Mouse (Mus musculus): ENCODE measurements around the gene Tada3. TPM values are rescaled to one million over a fixed set of nuclear protein-coding genes. Genes with fewer than 3 reads are reported as not detected.

The Tada3 gene
- polyA plus RNA-seq (2014; fragmentation: Nextera tagmentation; extraction: Ambion mirVana), result 68.2 and 83.2 TPM in 2 replicates

GRCm38 (mm10) chr6:113377496-113378385 is at the start of gene Tada3, which contains the start of gene Arpc4:
Gene Tada3, minus strand, starts transcription at chr6:113377883.
Gene Arpc4, plus strand, starts transcription at chr6:113378115.
- Histone ChIP-seq H3K9ac (ENCODE audit: low read length) (peak within 1 kb of the TSS; percentile 89), H3K4me3 (ENCODE audit: low read depth, low read length) (peak within 1 kb of the TSS; percentile 84), H3K36me3 (ENCODE audit: control insufficient read depth, insufficient read depth, low read length) (peaks cover 56% of the 10 kb centered on the region), H3K4me2 (ENCODE audit: low read length) (peak within 1 kb of the TSS; percentile 73), H3K27me3 (replicated peaks; ENCODE audit: control insufficient read depth, insufficient read depth, low read length) (no peaks in the 10 kb centered on the region), H3K27ac (ENCODE audit: low read depth, low read length) (peak within 1 kb of the TSS; percentile 69), H3K9me3 (replicated peaks; ENCODE audit: control insufficient read depth, low read length) (no peaks in the 10 kb centered on the region), H3K4me1 (ENCODE audit: control insufficient read depth, insufficient read depth, low read length) (peaks cover 11% of the 10 kb centered on the region; the same call in 1 of the 2 replicates)
- ATAC-seq (peak; percentile 96), DNase-seq (ENCODE audit: low spot score) (peak; percentile 95)
- under 1% methylated on average over 61 of the region's 61 CpGs for WGBS

GRCm38 (mm10) chr6:113427397-113427796 is 49.7 kb upstream of the Tada3 start:
- H3K27me3 ChIP-seq (replicated peaks; ENCODE audit: control insufficient read depth, insufficient read depth, low read length), result no peaks in the 10 kb centered on the region
- ATAC-seq, result no peak
- H3K4me1 ChIP-seq (ENCODE audit: control insufficient read depth, insufficient read depth, low read length), result no peaks in the 10 kb centered on the region
- DNase-seq (ENCODE audit: low spot score), result no peak
- no peak overlapping the region for H3K4me3 ChIP-seq (ENCODE audit: low read depth, low read length)
- WGBS, result 61% methylated on average over 3 of the region's 3 CpGs
- no peak overlapping the region for H3K27ac ChIP-seq (ENCODE audit: low read depth, low read length)
- no peaks in the 10 kb centered on the region for H3K9me3 ChIP-seq (replicated peaks; ENCODE audit: control insufficient read depth, low read length)
- no peaks in the 10 kb centered on the region for H3K36me3 ChIP-seq (ENCODE audit: control insufficient read depth, insufficient read depth, low read length)
- no peak overlapping the region for H3K4me2 ChIP-seq (ENCODE audit: low read length)
- no peak overlapping the region for H3K9ac ChIP-seq (ENCODE audit: low read length)

- no peak overlapping the region for H3K4me3 ChIP-seq (ENCODE audit: low read depth, low read length)
- ATAC-seq (no peak), DNase-seq (ENCODE audit: low spot score) (no peak)
- no peak overlapping the region for H3K4me2 ChIP-seq (ENCODE audit: low read length)
- no peak overlapping the region for H3K27ac ChIP-seq (ENCODE audit: low read depth, low read length)
- H3K27me3 ChIP-seq (replicated peaks; ENCODE audit: control insufficient read depth, insufficient read depth, low read length), result no peaks in the 10 kb centered on the region
- no peaks in the 10 kb centered on the region for H3K9me3 ChIP-seq (replicated peaks; ENCODE audit: control insufficient read depth, low read length)
- H3K9ac ChIP-seq (ENCODE audit: low read length), result no peak overlapping the region
- 90% methylated on average over 4 of the region's 4 CpGs for WGBS
- no peaks in the 10 kb centered on the region for H3K36me3 ChIP-seq (ENCODE audit: control insufficient read depth, insufficient read depth, low read length)
- H3K4me1 ChIP-seq (ENCODE audit: control insufficient read depth, insufficient read depth, low read length), result no peaks in the 10 kb centered on the region
Measured at GRCm38 (mm10) chr6:113426696-113427095, 49.0 kb upstream of the Tada3 start.

GRCm38 (mm10) chr6:113424187-113424586 is 46.5 kb upstream of the Tada3 start:
- H3K9ac ChIP-seq (ENCODE audit: low read length), result no peak overlapping the region
- no peak overlapping the region for H3K4me3 ChIP-seq (ENCODE audit: low read depth, low read length)
- H3K36me3 ChIP-seq (ENCODE audit: control insufficient read depth, insufficient read depth, low read length), result no peaks in the 10 kb centered on the region
- H3K27me3 ChIP-seq (replicated peaks; ENCODE audit: control insufficient read depth, insufficient read depth, low read length), result no peaks in the 10 kb centered on the region
- 90% methylated on average over 7 of the region's 7 CpGs for WGBS
- H3K27ac ChIP-seq (ENCODE audit: low read depth, low read length), result no peak overlapping the region
- H3K4me1 ChIP-seq (ENCODE audit: control insufficient read depth, insufficient read depth, low read length), result no peaks in the 10 kb centered on the region
- ATAC-seq, result no peak
- DNase-seq (ENCODE audit: low spot score), result no peak
- H3K4me2 ChIP-seq (ENCODE audit: low read length), result no peak overlapping the region
- no peaks in the 10 kb centered on the region for H3K9me3 ChIP-seq (replicated peaks; ENCODE audit: control insufficient read depth, low read length)

- WGBS, result 69% methylated on average over 4 of the region's 4 CpGs
- DNase-seq (ENCODE audit: low spot score) (no peak), ATAC-seq (no peak)
- Histone ChIP-seq H3K4me2 (ENCODE audit: low read length) (no peak overlapping the region), H3K27me3 (replicated peaks; ENCODE audit: control insufficient read depth, insufficient read depth, low read length) (no peaks in the 10 kb centered on the region), H3K9me3 (replicated peaks; ENCODE audit: control insufficient read depth, low read length) (no peaks in the 10 kb centered on the region), H3K36me3 (ENCODE audit: control insufficient read depth, insufficient read depth, low read length) (no peaks in the 10 kb centered on the region), H3K4me1 (ENCODE audit: control insufficient read depth, insufficient read depth, low read length) (peaks cover 7% of the 10 kb centered on the region; the same call in 1 of the 2 replicates), H3K4me3 (ENCODE audit: low read depth, low read length) (no peak overlapping the region), H3K27ac (ENCODE audit: low read depth, low read length) (no peak overlapping the region), H3K9ac (ENCODE audit: low read length) (no peak overlapping the region)
Measured at GRCm38 (mm10) chr6:113423000-113423399, 45.3 kb upstream of the Tada3 start.

GRCm38 (mm10) chr6:113419199-113419587 is 41.5 kb upstream of the Tada3 start, which contains the start of gene Rpusd3:
Gene Rpusd3, minus strand, starts transcription at chr6:113419340.
- Histone ChIP-seq H3K27ac (ENCODE audit: low read depth, low read length) (no peak within 1 kb of the TSS), H3K9ac (ENCODE audit: low read length) (peak within 1 kb of the TSS; percentile 69), H3K4me2 (ENCODE audit: low read length) (peak within 1 kb of the TSS; percentile 75), H3K4me3 (ENCODE audit: low read depth, low read length) (peak within 1 kb of the TSS; percentile 47), H3K4me1 (ENCODE audit: control insufficient read depth, insufficient read depth, low read length) (peaks cover 11% of the 10 kb centered on the region; the same call in 1 of the 2 replicates), H3K27me3 (replicated peaks; ENCODE audit: control insufficient read depth, insufficient read depth, low read length) (no peaks in the 10 kb centered on the region), H3K9me3 (replicated peaks; ENCODE audit: control insufficient read depth, low read length) (no peaks in the 10 kb centered on the region), H3K36me3 (ENCODE audit: control insufficient read depth, insufficient read depth, low read length) (peaks cover 16% of the 10 kb centered on the region)
- ATAC-seq (peak; percentile 99), DNase-seq (ENCODE audit: low spot score) (peak; percentile 99)
- WGBS, result under 1% methylated on average over 25 of the region's 25 CpGs

- peak overlapping the region; percentile 69 for H3K9ac ChIP-seq (ENCODE audit: low read length)
- peak; percentile 24 for DNase-seq (ENCODE audit: low spot score)
- H3K27ac ChIP-seq (ENCODE audit: low read depth, low read length), result no peak overlapping the region
- H3K4me2 ChIP-seq (ENCODE audit: low read length), result peak overlapping the region; percentile 75
- H3K27me3 ChIP-seq (replicated peaks; ENCODE audit: control insufficient read depth, insufficient read depth, low read length), result no peaks in the 10 kb centered on the region
- 13% methylated on average over 16 of the region's 16 CpGs for WGBS
- peaks cover 21% of the 10 kb centered on the region for H3K36me3 ChIP-seq (ENCODE audit: control insufficient read depth, insufficient read depth, low read length)
- H3K4me3 ChIP-seq (ENCODE audit: low read depth, low read length), result peak overlapping the region; percentile 47
- no peaks in the 10 kb centered on the region for H3K9me3 ChIP-seq (replicated peaks; ENCODE audit: control insufficient read depth, low read length)
- H3K4me1 ChIP-seq (ENCODE audit: control insufficient read depth, insufficient read depth, low read length), result peaks cover 11% of the 10 kb centered on the region; the same call in 1 of the 2 replicates
- peak; percentile 58 for ATAC-seq
Measured at GRCm38 (mm10) chr6:113418441-113419198, 40.9 kb upstream of the Tada3 start.

- no peak for ATAC-seq
- no peak overlapping the region for H3K9ac ChIP-seq (ENCODE audit: low read length)
- peaks cover 11% of the 10 kb centered on the region; the same call in 1 of the 2 replicates for H3K4me1 ChIP-seq (ENCODE audit: control insufficient read depth, insufficient read depth, low read length)
- WGBS, result 85% methylated on average over 5 of the region's 5 CpGs
- DNase-seq (ENCODE audit: low spot score), result no peak
- H3K36me3 ChIP-seq (ENCODE audit: control insufficient read depth, insufficient read depth, low read length), result peaks cover 24% of the 10 kb centered on the region
- no peak overlapping the region for H3K27ac ChIP-seq (ENCODE audit: low read depth, low read length)
- no peak overlapping the region for H3K4me3 ChIP-seq (ENCODE audit: low read depth, low read length)
- no peaks in the 10 kb centered on the region for H3K9me3 ChIP-seq (replicated peaks; ENCODE audit: control insufficient read depth, low read length)
- no peaks in the 10 kb centered on the region for H3K27me3 ChIP-seq (replicated peaks; ENCODE audit: control insufficient read depth, insufficient read depth, low read length)
- no peak overlapping the region for H3K4me2 ChIP-seq (ENCODE audit: low read length)
Measured at GRCm38 (mm10) chr6:113416416-113416815, 38.7 kb upstream of the Tada3 start.

Data from forebrain, embryonic 14.5 days (tissue).